Mouse (Mus musculus) C2C12 (cell line): Measurements from ENCODE around the gene Abhd17c. TPM values are rescaled to one million over a fixed set of nuclear protein-coding genes. Genes with fewer than 3 reads are reported as not detected.

Experiments
- H3K27me3 ChIP-seq: one replicate; pipeline ENCODE4 v1.6.1; 2011; ENCODE audit not compliant: control insufficient read depth, insufficient read depth, insufficient read length
- H3K36me3 ChIP-seq: one replicate; pipeline ENCODE4 v1.6.1; 2011; ENCODE audit not compliant: control insufficient read depth, insufficient read depth
- H3K4me3 ChIP-seq: one replicate; pipeline ENCODE4 v1.5.1; 2011; ENCODE audit warnings: mild to moderate bottlenecking, control low read depth; ENCODE audit not compliant: poor library complexity, insufficient read depth, severe bottlenecking
- H3K79me2 ChIP-seq: one replicate; pipeline ENCODE4 v1.6.1; 2011; ENCODE audit not compliant: control insufficient read depth, insufficient read depth
- H3K79me3 ChIP-seq: one replicate; pipeline ENCODE4 v1.6.1; 2011; ENCODE audit warnings: low read depth, control low read depth
- H3ac ChIP-seq: one replicate; pipeline ENCODE3; 2011; ENCODE audit warnings: low read depth; ENCODE audit not compliant: control insufficient read depth, insufficient read length
- CEBPB ChIP-seq: IDR thresholded peaks from one replicate; pipeline ENCODE4 v1.6.1; 2011; ENCODE audit warnings: low read depth, mild to moderate bottlenecking, control low read depth, moderate library complexity
- CTCF ChIP-seq: IDR thresholded peaks from one replicate; pipeline ENCODE4 v1.5.1; 2011; ENCODE audit not compliant: control insufficient read depth, insufficient read depth, insufficient read length
- FOSL1 ChIP-seq: IDR thresholded peaks from one replicate; pipeline ENCODE4 v1.8.0; 2011; ENCODE audit warnings: mild to moderate bottlenecking, low read length; ENCODE audit not compliant: poor library complexity, insufficient read depth, severe bottlenecking
- MAX ChIP-seq: IDR thresholded peaks from one replicate; pipeline ENCODE4 v1.6.1; 2011; ENCODE audit warnings: mild to moderate bottlenecking, control low read depth
- MYOD1 ChIP-seq: IDR thresholded peaks from one replicate; pipeline ENCODE4 v1.6.1; 2011; ENCODE audit warnings: low read depth; ENCODE audit not compliant: control insufficient read depth, insufficient read length
- MYOG ChIP-seq: IDR thresholded peaks from one replicate; pipeline ENCODE4 v1.6.1; 2011; ENCODE audit not compliant: control insufficient read depth, insufficient read length; ENCODE audit errors: extremely low read depth
- USF1 ChIP-seq: IDR thresholded peaks from one replicate; pipeline ENCODE4 v1.6.1; 2011; ENCODE audit warnings: low read depth, mild to moderate bottlenecking, control low read depth, moderate library complexity
- polyA plus RNA-seq: library from polyadenylated mRNA; unstranded; fragments of >200 nt; fragmentation: generic; extraction: Trizol; gene quantifications from one replicate; pipeline ENCODE4 v1.2.1, GENCODE M21; 2012; ENCODE audit warnings: missing spikeins

Gene Abhd17c
- polyA plus RNA-seq, 1 experiment: 32.9 TPM

DNA sequence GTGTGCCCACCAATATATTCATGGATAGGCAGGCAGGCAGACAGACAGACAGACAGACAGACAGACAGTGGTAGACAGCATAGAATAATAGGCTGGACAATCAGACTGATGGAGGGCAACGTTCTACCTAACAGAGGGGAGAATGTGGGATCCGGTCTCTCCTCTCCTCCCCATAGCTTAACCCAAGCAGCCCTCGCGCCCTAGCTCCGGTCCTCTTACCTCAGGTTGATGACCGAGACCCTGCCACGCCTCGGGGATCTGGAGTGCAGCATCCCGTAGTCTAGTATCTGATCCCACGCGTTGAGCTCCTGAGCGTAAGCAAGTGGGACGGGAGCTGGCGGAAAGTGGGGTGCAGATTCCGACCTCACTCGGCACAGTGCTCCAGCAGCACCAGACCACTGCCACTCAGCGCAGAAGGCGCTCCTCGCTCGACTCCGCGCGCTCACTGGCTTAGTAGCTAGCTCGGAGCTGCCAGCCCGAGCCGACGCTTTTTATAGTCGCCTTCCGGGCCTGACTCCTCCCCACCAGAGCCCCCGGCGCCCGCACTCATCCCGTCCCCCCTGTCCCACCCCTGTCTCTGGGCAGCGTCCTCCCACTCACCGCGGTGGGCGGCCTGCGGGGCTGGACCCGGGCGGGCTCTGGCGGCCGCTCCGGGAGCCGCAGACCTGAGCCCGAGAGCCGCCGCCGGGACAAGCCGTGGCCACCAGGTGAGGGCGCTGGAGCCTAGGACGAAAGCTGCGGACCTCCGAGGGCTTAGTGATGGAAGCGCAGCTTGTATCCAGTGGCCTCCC, 65.5 kb downstream of the Abhd17c start, which contains the start of gene Cemip:
Gene Cemip, minus strand, starts transcription at position 464 of the 791 bp plus-strand sequence.
- Histone ChIP-seq H3ac (no peak within 1 kb of the TSS), H3K79me3 (no peaks in the 10 kb centered on the region), H3K27me3 (no peaks in the 10 kb centered on the region), H3K4me3 (no peak within 1 kb of the TSS), H3K36me3 (no peaks in the 10 kb centered on the region), H3K79me2 (no peaks in the 10 kb centered on the region)
- TF ChIP-seq MYOG (no peak), CTCF (peak; percentile 90)

DNA sequence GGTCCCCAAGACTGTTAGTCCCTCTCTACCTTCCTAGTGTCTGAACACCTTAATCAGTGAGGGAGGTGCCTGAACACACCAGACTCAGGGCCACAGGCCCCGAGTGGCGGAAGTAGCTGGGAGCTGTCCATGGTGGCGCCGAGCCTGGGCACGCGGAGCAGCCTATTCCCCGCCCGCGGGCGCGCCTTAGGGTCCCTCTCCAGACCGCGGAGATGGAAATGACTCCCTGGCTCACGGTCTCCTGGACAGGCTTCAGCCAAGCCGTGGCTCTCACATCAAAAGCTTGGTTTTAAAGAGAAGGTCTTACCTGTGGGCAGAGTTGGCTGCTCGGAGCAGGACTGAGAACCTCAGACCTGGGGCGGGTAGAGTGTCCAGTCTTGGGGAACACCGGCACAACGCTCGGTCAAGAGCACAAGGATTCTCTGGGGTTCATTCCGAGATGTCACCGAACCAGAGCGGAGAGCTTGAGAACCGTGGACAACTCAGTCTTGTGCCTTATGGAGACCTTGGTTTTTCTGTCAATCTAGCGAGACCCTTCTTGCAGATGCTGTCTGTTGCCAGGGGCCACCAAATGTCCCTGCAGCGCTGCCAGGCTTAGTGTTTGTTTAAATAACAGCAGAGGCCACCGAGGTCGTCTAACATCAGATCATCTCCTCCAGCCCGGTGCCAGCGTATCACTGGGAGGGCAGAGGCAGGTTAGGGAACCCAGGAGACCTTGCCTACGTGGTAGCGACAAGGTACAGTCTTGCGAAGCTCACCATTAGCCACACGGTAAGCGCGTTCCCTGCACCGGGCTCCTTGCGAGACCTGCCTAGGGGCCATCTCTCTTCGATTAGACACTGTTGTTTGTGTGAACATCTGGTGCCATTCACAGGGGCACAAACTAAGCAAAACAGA, 66.4 kb downstream of the Abhd17c start:
- H3ac ChIP-seq: no peak overlapping the region
- H3K4me3 ChIP-seq: no peak overlapping the region
- no peaks in the 10 kb centered on the region for H3K79me2 ChIP-seq
- H3K27me3 ChIP-seq: no peaks in the 10 kb centered on the region
- no peaks in the 10 kb centered on the region for H3K36me3 ChIP-seq
- no peak for TF ChIP-seq CEBPB
- no peak for TF ChIP-seq FOSL1
- TF ChIP-seq MYOG: no peak
- TF ChIP-seq CTCF: no peak
- TF ChIP-seq MYOD1: no peak
- TF ChIP-seq USF1: no peak
- no peak for TF ChIP-seq MAX
- H3K79me3 ChIP-seq: no peaks in the 10 kb centered on the region

DNA sequence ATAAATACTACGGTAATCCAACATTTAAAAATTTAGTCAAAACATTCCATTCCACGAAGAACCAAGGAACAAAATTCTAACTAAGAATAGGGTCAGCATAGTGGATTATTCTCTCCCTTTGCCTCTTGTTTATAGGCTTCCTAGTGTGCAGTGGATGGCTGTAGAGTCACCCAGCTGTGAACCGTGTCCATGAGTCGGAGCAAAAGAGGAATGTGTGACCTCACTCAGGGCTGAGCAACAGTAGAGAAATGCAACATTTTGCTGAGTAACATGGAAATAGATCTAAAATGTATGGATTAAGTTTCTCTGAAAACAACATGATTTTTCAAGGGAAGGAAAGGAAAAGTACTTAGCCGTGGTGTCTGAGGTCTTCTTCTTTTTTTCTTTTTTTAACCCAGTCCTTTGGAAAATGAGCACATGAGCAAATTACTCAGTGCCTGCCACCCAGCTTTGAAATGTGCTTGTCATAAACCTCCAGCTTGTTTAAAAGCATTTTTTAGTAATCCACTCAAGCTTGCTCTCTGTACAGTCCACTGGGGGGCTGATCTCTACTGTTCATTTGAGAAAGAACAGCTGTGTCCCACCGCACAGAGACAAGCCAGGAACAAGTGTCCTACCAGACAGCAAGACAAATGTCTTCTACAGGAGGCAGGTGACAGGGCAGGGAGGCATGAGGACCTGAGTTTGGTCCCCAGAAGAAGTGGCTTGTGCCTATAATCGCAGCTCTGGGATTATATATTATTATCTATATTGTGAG, 74.3 kb downstream of the Abhd17c start:
- no peaks in the 10 kb centered on the region for H3K79me2 ChIP-seq
- no peaks in the 10 kb centered on the region for H3K36me3 ChIP-seq
- no peak overlapping the region for H3ac ChIP-seq
- TF ChIP-seq FOSL1: no peak
- TF ChIP-seq USF1: no peak
- no peak for TF ChIP-seq CTCF
- no peak for TF ChIP-seq MYOD1
- TF ChIP-seq MAX: no peak
- TF ChIP-seq MYOG: no peak
- no peak for TF ChIP-seq CEBPB
- no peaks in the 10 kb centered on the region for H3K27me3 ChIP-seq
- no peak overlapping the region for H3K4me3 ChIP-seq
- H3K79me3 ChIP-seq: no peaks in the 10 kb centered on the region

DNA sequence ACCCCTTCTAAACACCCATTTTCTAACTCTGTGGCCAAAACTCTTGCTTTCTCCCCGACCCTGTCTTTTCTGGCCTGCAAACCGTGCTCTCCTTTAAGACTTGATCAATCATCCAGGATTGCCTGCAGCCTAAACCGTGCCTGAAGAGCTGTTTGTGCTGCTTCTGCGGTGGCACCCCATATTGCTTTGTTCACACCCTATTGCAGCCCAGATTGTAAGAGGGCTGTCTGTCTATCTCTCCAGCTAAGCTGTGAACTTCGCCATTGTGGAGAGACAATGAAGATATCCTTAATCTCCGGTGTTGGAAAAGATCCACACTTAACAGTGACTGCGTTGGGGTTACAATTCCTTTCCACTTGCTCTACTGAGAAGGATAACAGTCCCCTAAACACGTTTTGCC, 77.4 kb downstream of the Abhd17c start:
- TF ChIP-seq FOSL1 (no peak), CTCF (no peak), MAX (no peak), CEBPB (no peak), MYOG (no peak), USF1 (no peak), MYOD1 (no peak)
- H3K79me2 ChIP-seq: no peaks in the 10 kb centered on the region
- no peak overlapping the region for H3ac ChIP-seq
- no peaks in the 10 kb centered on the region for H3K27me3 ChIP-seq
- no peaks in the 10 kb centered on the region for H3K36me3 ChIP-seq
- H3K4me3 ChIP-seq: no peak overlapping the region
- H3K79me3 ChIP-seq: no peaks in the 10 kb centered on the region

DNA sequence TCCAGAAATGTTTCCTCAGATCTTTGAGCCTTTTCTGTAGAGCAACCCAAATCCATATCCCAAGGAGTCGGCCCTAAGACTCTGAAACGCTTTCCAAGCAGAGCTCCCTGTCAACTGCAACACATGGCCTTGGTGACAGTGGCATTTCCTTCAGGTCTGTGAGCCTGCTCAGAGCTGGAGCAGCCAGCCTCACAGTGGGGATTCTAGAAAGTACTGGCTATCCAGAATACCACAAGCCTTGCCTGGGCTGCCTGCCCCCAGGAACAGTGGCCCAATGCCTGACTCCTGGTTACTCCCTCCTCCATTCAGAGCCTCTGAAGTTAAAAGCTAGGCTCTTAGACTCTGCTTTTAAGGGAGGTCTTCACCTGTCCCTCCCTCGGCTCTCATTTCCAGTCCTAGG, 77.8 kb downstream of the Abhd17c start:
- H3K79me2 ChIP-seq: no peaks in the 10 kb centered on the region
- no peak for TF ChIP-seq MYOG
- TF ChIP-seq CTCF: no peak
- TF ChIP-seq FOSL1: no peak
- no peak for TF ChIP-seq MAX
- TF ChIP-seq USF1: no peak
- no peak for TF ChIP-seq CEBPB
- no peak for TF ChIP-seq MYOD1
- H3K4me3 ChIP-seq: no peak overlapping the region
- no peaks in the 10 kb centered on the region for H3K27me3 ChIP-seq
- no peaks in the 10 kb centered on the region for H3K36me3 ChIP-seq
- H3K79me3 ChIP-seq: no peaks in the 10 kb centered on the region
- no peak overlapping the region for H3ac ChIP-seq

DNA sequence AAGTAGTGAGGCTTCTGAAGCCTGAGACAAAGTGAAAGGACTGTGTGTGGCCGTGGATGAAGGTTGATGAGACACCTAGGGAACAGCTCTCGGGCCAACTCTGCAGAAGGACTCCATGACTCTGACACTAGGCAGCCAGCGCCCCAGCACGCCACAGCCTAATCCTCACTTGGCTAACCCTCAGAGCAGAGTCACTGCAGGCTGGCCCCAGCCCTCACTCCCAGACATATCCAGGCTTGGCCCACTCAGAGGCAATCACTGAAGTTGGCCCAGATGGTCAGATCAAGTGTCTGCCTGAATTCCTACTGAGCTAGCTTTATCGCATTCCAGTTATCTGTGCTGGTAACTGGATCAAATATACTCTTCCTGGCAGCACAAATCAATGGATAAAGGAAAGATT, 82.8 kb downstream of the Abhd17c start:
- TF ChIP-seq MYOG: no peak
- TF ChIP-seq MYOD1: no peak
- TF ChIP-seq CTCF: no peak
- no peak for TF ChIP-seq FOSL1
- no peak for TF ChIP-seq USF1
- no peak for TF ChIP-seq MAX
- no peak for TF ChIP-seq CEBPB
- Histone ChIP-seq H3ac (no peak overlapping the region), H3K27me3 (no peaks in the 10 kb centered on the region), H3K4me3 (no peak overlapping the region), H3K79me3 (no peaks in the 10 kb centered on the region), H3K36me3 (no peaks in the 10 kb centered on the region), H3K79me2 (no peaks in the 10 kb centered on the region)
